Mouse (Mus musculus) gastrocnemius, adult 18-20 months (tissue): ENCODE results near the gene Gm20388. TPM values are rescaled to one million over a fixed set of nuclear protein-coding genes. Genes with fewer than 3 reads are reported as not detected.

Experiments used
- DNase-seq: peaks from one replicate; pipeline ENCODE4 v3.0.0; 2021; ENCODE audit warnings: low spot score
- total RNA-seq, 2 experiments: library from RNA; stranded (reverse); gene quantifications; 2 replicates each; pipeline ENCODE4 v1.2.3; 2021

The Gm20388 gene
- total RNA-seq, 2 experiments from 2014 or later: 10.5 to 12.3 TPM

- DNase-seq: no peak
These were observed 2052.3 kb downstream of the Gm20388 start for GRCm38 (mm10) chr8:121962892-121963291.

DNA sequence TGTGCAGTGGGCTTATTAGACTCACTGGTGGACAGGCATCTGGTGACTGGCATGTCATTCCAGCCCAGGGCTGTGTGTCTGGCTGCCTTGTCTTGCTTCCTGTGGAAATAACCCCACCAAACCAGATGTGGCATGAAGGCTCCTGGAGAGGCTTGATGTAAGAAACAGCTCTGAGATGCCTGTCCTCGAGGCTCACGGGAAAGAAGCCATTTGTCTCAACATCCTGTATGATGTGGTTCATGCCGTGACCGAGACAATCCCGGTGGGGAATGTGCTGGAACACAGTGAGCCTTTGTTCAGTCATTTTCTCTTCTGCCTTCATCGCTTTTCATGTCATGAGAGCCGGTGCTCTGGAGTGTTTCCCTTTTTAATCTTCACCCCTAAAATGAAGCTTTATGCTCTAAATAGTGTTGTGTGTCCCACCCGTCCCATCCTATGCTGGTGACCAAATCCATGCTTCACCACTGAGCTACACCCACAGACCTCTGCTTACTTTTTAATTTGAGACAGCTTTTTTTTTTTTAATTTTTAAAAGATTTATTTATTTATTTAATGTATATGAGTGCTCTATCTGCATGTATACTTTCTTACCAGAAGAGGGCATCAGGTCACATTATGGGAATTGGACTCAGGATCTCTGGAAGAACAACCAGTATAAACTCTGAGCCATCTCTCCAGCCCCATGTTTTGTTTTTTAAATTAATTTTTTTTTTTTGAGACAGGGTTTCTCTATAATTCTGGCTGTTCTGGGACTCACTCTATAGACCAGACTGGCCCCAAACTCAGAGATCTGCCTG is 2054.3 kb downstream of the Gm20388 start:
- peak; percentile 50 for DNase-seq

DNA sequence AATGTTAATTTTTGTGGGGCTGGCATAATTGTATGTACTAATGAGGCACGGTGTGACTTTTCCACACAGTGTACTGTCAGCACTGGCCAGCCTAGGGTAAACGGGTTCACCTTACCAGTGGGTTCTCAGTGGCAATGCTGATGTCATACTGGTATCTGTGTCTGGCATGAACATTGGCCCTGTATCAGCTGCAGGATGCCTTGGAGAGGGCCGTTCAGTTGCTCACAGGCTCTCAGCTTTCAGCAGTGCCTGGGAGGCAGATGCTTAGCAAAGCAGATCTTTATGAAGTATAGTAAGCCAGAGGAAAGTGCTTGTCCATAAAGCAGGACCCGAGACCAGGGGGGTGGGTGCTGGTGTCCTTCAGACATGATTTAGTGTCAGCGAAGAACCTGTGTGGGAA is 2055.5 kb downstream of the Gm20388 start:
- peak; percentile 79 for DNase-seq

DNA sequence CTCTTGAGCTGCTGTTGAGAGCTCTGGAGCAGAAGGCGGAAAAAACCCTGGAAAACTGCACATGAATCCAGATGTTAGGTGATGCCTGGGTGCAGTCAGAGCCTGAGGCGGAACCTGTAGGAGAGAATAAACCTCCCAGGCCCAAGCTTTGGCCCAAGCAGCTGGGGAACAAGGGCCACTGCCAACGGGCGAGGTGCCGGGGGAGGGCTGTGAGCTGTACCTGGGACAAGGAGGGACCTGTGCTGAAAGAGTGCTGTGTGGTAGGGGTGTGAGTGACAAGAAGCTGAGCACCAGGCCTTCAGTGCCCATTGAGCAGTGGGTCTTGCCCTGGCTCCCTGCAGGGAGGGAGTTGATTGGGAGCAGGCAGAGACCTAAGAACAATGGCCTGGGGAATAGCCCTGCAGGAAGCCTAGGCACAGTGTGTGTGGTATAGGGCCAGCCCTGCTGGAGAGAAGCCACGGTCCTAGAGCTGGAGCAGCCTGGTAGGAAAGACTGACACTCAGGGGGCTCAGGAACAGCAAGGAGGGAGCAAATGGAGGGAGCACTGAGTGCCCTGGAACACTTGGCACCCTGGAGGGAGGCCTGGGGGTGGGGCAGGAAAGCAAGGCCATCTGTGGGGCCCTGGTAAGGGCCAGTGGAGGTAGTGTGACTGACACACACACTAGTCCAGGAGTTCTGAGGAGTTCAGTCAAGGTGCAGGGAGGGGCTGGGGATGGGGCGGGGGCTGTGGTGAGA is 2056.2 kb downstream of the Gm20388 start:
- no peak for DNase-seq

DNA sequence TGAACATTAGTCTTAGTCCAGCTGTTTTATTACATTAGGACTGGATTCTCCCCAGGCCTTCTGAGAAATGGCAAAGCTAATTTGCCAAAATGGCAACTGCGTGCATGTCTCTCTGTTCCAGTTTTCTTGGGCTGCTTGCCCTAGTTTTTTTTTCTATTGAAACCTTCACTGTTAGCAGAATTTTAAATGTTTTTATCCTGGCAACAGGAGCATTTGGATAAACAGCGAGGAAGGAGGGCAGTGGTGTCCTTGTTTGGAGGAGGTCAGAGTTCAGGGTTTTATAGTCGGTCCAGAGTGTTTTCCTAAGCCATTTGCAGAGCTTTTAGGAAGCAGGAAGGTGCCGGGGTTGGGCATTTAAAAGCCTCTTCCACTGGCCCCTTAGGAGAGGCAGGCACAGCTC is 2057.3 kb downstream of the Gm20388 start:
- peak; percentile 65 for DNase-seq

- no peak for DNase-seq
These were observed 2057.9 kb downstream of the Gm20388 start for GRCm38 (mm10) chr8:121968542-121968941.

DNA sequence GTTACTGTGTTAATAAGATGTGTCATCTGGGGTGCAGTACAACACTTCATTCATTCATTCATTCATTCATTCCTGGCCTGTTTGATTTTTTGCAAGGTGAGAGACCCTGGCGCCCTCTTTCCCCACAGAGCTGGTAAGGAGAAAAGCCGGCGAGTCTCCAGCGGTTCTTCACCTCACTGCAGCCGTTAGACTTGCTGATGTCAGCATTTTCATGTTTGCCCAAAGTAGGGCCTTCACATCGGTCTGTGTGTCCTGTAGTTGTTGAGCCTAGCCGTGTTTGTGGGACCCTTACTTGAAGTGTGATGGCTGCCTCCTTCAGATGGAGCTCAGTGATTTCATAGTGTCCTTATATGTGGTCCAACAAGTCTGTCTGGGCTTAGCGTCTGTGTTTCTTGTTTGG is 2059.6 kb downstream of the Gm20388 start:
- DNase-seq: no peak

- DNase-seq: no peak
These were observed 2060.9 kb downstream of the Gm20388 start for GRCm38 (mm10) chr8:121971488-121972058.

DNA sequence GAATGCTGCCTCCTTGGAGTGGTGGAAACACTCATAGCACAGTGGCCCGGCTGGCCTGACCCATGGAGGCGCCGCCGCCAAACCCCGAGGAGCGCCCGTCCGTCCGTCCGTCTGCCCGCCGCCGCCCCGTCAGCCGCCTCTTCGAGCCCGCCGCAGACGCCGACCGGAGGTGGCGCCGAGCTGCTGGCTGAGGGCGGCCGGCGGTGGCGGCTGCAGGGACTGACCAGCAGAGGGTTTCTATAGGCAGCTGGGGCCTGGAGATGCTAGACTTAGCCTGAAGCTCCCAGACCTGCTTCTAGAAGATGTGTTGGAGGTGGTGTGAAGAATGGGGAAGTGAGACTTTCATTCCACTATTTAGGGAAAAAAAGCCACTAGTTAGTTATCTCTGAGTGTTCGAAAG is 2063.3 kb downstream of the Gm20388 start:
- no peak for DNase-seq

- peak; percentile 56 for DNase-seq
These were observed 2067.4 kb downstream of the Gm20388 start for GRCm38 (mm10) chr8:121977819-121978590.

- DNase-seq: peak; percentile 71
These were observed 2068.0 kb downstream of the Gm20388 start for GRCm38 (mm10) chr8:121978670-121979069.

DNA sequence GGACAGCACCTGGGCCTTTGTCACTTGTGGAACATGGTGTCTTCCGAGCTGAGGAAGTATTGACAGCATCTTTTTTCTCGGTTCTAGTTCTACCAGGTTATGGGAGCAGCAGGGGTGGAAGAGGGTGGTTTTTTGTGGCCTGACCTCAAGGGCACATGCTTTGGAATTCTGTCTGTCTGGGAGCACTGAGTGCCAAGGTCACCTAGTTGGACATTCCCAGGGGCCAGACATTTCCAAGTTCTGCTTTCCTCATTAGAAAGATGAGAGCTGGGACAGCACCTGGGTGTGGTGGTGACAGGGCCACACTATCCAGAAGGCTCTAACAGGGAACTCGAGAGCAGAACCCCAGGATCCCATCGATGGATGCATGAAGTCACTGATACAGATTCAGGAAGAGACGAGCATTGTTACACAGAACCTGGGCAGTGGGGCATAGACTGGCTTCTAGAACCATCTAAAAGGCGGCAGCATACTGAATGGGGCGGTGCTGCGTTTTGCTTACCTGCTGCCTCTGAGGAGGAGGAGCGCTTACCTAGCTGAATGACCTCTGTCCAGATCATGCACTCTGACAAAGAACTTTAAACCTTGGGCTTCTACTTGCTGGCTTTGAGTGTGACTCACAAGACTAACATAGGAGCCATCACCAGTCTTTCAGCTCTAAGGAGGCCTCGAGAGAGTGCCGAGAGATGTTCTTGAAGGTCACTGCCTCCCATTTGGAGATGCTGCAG is 2070.3 kb downstream of the Gm20388 start:
- DNase-seq: no peak

DNA sequence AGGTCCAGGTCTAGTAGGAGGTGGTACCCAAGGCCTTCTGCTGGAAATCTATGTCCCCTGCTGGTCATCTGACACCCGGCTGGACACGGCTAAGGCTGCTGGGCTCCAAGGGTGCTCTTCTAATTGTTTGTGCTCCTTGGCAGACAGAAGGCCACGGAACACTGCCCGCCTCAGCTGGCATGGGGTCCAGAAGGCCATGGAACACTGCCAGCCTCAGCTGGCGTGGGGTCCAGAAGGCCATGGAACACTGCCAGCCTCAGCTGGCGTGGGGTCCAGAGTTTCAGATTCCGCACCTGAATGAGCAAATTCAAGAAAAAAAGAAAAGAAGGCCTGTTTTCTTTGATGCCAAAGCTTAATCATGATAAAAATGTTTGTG is 2070.9 kb downstream of the Gm20388 start:
- no peak for DNase-seq

DNA sequence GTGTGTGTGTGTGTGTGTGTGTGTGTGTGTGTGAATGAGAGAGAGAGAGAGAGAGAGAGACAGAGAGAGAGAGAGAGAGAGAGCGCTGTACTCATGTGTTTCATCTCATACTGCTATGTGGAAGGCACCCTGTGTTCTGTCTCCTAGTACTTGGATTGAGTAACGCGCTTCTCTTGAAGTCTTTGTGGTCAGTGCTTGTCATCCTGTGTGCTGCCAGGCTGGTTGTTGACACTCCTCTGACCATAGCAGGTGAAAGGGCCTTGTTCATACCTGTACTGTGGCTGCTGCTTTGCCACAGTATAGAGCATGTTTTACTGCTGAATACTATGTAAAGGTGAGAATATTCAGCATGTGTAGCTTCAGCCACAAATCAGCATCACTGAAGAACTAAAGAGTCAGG is 2075.0 kb downstream of the Gm20388 start:
- DNase-seq: no peak

- no peak for DNase-seq
These were observed 2077.3 kb downstream of the Gm20388 start for GRCm38 (mm10) chr8:121987892-121988291.

DNA sequence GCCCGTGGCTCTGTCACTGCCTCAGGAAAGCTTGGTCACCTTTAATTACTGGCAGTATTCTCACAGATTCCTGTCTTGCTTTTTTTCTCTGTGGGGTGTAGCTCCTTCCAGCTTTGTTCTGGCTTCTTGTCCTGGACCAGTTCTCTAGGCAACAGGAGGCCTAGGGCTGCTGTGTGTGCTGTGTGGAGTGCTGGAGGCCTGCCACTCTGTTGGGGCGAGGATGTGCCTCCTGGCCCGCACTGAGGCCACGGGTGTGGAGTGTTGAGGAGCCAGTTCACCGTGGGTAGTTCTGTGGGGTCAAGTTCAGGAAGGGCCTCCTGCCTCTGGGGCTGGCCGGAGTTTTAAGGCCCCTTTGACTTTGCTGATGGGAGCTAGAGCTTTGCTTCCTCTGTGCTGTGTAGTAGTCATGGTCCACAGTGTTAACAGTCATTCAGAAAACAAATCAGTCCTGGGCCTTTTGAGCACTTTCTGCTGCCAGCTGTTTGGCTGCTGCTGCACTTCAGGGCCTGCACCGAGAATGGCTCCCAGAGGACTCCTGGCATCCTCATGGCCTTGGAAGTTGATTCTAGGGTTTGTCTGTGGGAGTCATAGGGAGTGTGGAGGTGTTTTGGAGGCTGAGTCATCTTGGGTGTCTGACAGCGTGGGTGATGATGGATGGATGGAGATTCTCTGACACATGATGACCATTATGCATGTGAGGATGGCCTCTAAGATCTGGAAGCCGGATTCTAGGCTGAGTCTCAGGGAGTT is 2080.0 kb downstream of the Gm20388 start:
- no peak for DNase-seq

- DNase-seq: peak; percentile 51
These were observed 2081.0 kb downstream of the Gm20388 start for GRCm38 (mm10) chr8:121991611-121992010.

DNA sequence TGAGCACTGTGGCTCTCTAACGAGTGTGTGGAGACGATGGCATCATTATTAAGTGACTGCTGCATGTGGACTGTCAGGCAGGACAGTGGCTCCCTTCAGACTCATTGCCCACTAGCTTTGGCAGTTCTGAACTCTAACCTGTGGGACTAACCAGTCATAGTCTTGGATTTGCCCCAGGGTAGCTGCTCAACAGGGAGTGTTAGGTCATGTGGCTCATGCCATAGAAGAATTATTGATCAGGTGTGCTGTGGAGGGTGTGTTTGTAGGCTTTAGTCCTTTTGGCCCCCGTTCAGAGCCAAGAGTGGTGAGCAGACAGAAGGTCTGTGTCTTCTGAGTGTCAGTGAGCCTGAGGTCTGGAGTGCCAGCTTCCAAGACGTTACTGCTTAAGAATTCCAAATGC is 2082.3 kb downstream of the Gm20388 start:
- DNase-seq: no peak

DNA sequence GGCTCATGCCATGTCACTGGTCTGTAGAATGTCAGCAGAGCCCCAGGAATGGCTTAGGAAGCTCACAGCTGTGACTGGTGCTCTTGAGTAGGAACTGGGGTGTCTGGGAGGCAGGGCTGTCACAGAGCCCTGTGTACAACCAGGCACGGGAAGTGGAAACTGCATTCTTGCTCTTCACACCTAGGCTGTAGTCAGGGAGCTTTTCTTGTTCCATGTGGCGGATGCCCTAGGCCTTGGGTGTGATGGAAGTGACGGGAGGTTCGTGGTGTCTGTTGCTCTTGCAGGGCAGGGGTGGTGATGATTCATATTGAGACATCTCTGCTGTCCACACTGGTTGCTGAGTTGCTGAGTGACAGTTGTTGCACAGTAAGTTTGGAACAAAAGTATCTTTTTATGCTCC is 2084.5 kb downstream of the Gm20388 start:
- no peak for DNase-seq

DNA sequence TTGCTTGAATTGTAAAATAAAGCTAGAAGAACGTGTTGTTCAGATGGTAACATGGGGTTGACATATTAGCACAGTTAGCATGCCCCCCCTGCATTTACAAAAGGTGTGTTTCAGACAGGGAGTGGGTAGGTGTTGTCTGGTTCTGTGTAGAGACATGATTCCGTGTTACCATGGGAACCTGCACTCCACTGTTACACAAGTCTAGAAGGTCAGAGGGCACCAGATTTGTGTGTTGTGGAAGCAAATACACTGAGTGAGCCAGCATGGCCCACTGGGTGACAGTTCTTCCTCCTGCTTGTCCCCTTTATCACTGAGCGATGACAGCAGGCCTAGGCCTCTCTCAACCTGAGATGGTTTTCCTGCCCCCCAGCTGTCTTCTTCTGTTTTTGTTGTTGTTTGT is 2085.3 kb downstream of the Gm20388 start:
- DNase-seq: no peak
